Mouse (Mus musculus) intestine, embryonic 16.5 days (tissue): ENCODE results near the gene Calcb. TPM values are rescaled to one million over a fixed set of nuclear protein-coding genes. Genes with fewer than 3 reads are reported as not detected.
"Not testable (repeated sequence)": the region's sequence is repeated elsewhere in the genome, so short reads cannot be mapped to it uniquely, and the experiment has no call there.

Source experiments
- ATAC-seq: fragments of 200-750 bp; cut with Nextera tagmentation; 2 replicates; pipeline ENCODE4 v1.8.0; 2017; ENCODE audit warnings: moderate TSS enrichment, moderate library complexity
- H3K27ac ChIP-seq: fragments of 300-500 bp; sonication (generic); 2 replicates; pipeline ENCODE4 v1.5.1; 2014; ENCODE audit warnings: mild to moderate bottlenecking, low read length
- H3K27me3 ChIP-seq: fragments of 300-500 bp; sonication (generic); replicated peaks from 2 replicates; pipeline ENCODE4 v1.6.1; 2014; ENCODE audit warnings: low read length, control low read depth, mixed read lengths; ENCODE audit not compliant: control insufficient read depth, insufficient read depth
- H3K36me3 ChIP-seq: fragments of 300-500 bp; sonication (generic); 2 replicates; pipeline ENCODE4 v1.6.1; 2014; ENCODE audit warnings: low read length, control low read depth; ENCODE audit not compliant: control insufficient read depth, insufficient read depth
- H3K4me1 ChIP-seq: fragments of 300-500 bp; sonication (generic); 2 replicates; pipeline ENCODE4 v1.6.1; 2014; ENCODE audit warnings: low read length, control low read depth, mixed read lengths; ENCODE audit not compliant: control insufficient read depth, insufficient read depth
- H3K4me2 ChIP-seq: fragments of 300-500 bp; sonication (generic); 2 replicates; pipeline ENCODE4 v1.6.1; 2014; ENCODE audit warnings: low read depth, low read length, control low read depth
- H3K4me3 ChIP-seq: fragments of 300-500 bp; sonication (generic); 2 replicates; pipeline ENCODE4 v1.5.1; 2014; ENCODE audit warnings: mild to moderate bottlenecking, low read length
- H3K9ac ChIP-seq: fragments of 300-500 bp; sonication (generic); 2 replicates; pipeline ENCODE4 v1.6.1; 2014; ENCODE audit warnings: low read depth, low read length
- H3K9me3 ChIP-seq: fragments of 300-500 bp; sonication (generic); 2 replicates; pipeline ENCODE4 v1.6.1; 2016; ENCODE audit warnings: low read length, control low read depth; ENCODE audit not compliant: control insufficient read depth
- WGBS: fragments of 180-500 bp; shearing (Covaris S2); extraction: QIAGEN DNeasy Blood & Tissue Kit; methylation state at CpG from one replicate; pipeline ENCODE4 v1.1.7; 2014; 5-methylcytosine and 5-hydroxymethylcytosine counted together
- polyA plus RNA-seq: library from polyadenylated mRNA; unstranded; fragments of >200 nt; fragmentation: Nextera tagmentation; extraction: Ambion mirVana; gene quantifications from 2 replicates; pipeline ENCODE4 v1.2.1, GENCODE M21; 2015

The Calcb gene
- polyA plus RNA-seq, 1 experiment from 2014 or later, result 2.9 TPM

DNA sequence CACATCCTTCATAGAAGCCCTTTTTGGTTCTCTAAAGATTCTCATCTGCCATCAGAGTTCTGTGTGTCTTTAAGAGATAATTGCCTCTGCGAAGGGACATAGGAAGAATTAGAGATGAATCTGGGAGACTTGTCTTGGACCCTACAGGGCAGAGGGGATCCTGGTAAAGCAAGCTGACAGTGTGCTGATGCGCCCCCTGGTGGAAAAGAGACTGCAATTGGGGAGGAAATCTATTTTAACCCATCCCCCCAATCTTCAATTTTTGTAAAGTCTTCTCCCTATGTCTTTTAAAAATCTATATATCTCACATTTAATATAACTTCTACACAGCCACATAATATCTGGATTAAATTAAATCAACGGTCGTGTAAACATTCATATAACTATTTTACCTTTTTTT is 11.3 kb downstream of the Calcb start:
- H3K9ac ChIP-seq, H3K4me3 ChIP-seq, H3K4me1 ChIP-seq, H3K9me3 ChIP-seq, H3K4me2 ChIP-seq, H3K27me3 ChIP-seq, ATAC-seq, H3K36me3 ChIP-seq, H3K27ac ChIP-seq: not testable (repeated sequence)
- WGBS, result 62% methylated on average over 4 of the region's 4 CpGs

- Histone ChIP-seq H3K4me1 (no peaks in the 10 kb centered on the region), H3K36me3 (no peaks in the 10 kb centered on the region), H3K9me3 (no peaks in the 10 kb centered on the region), H3K9ac (no peak overlapping the region), H3K27ac (no peak overlapping the region), H3K4me3 (no peak overlapping the region), H3K4me2 (no peak overlapping the region), H3K27me3 (no peaks in the 10 kb centered on the region)
- WGBS, result 70% methylated on average over 6 of the region's 6 CpGs
- no peak for ATAC-seq
Observed at GRCm38 (mm10) chr7:114731175-114731574, 12.7 kb downstream of the Calcb start.

DNA sequence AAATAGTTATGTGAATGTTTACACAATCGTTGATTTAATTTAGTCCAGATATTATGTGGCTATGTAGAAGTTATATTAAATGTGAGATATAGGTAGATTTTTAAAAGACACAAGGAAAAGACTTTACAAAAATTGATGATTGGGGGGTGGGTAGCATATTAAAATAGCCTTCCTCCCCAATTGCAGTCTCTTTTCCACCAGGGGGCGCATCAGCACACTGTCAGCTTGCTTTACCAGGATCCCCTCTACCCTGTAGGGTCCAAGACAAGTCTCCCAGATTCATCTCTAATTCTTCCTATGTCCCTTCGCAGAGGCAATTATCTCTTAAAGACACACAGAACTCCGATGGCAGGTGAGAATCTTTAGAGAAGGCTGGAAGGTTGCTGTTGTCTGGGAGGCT is 13.3 kb downstream of the Calcb start:
- H3K27me3 ChIP-seq, H3K36me3 ChIP-seq, H3K9ac ChIP-seq, H3K4me3 ChIP-seq, H3K27ac ChIP-seq, H3K4me2 ChIP-seq, H3K4me1 ChIP-seq, ATAC-seq, H3K9me3 ChIP-seq: not testable (repeated sequence)
- 41% methylated on average over 4 of the region's 4 CpGs for WGBS

- 83% methylated on average over 5 of the region's 5 CpGs for WGBS
- no peak for ATAC-seq
- no peaks in the 10 kb centered on the region for H3K4me1 ChIP-seq
Observed at GRCm38 (mm10) chr7:114736256-114736655, 17.8 kb downstream of the Calcb start.

GRCm38 (mm10) chr7:114738166-114738565 is 19.7 kb downstream of the Calcb start:
- no peaks in the 10 kb centered on the region for H3K9me3 ChIP-seq
- H3K4me1 ChIP-seq, result no peaks in the 10 kb centered on the region
- no peak overlapping the region for H3K27ac ChIP-seq
- H3K4me3 ChIP-seq, result no peak overlapping the region
- H3K27me3 ChIP-seq, result no peaks in the 10 kb centered on the region
- no peak overlapping the region for H3K9ac ChIP-seq
- ATAC-seq, result no peak
- no peaks in the 10 kb centered on the region for H3K36me3 ChIP-seq
- H3K4me2 ChIP-seq, result no peak overlapping the region

More at GRCm38 (mm10) chr7:114736256-114736655, 17.8 kb downstream of the Calcb start:
- Histone ChIP-seq H3K27me3 (no peaks in the 10 kb centered on the region), H3K27ac (no peak overlapping the region), H3K9ac (no peak overlapping the region), H3K9me3 (no peaks in the 10 kb centered on the region), H3K4me3 (no peak overlapping the region), H3K4me2 (no peak overlapping the region), H3K36me3 (no peaks in the 10 kb centered on the region)

GRCm38 (mm10) chr7:114740360-114741165 is 22.1 kb downstream of the Calcb start:
- Histone ChIP-seq H3K9ac (no peak overlapping the region), H3K36me3 (no peaks in the 10 kb centered on the region), H3K4me3 (no peak overlapping the region), H3K4me1 (peaks cover 2% of the 10 kb centered on the region; the same call in 1 of the 2 replicates), H3K9me3 (no peaks in the 10 kb centered on the region), H3K27me3 (no peaks in the 10 kb centered on the region), H3K27ac (no peak overlapping the region), H3K4me2 (no peak overlapping the region)
- ATAC-seq, result no peak
- 62% methylated on average over 6 of the region's 6 CpGs for WGBS

GRCm38 (mm10) chr7:114743022-114743780 is 24.8 kb downstream of the Calcb start, which contains the start of gene Insc:
Gene Insc, plus strand, starts transcription at chr7:114743694.
- 69% methylated on average over 5 of the region's 5 CpGs for WGBS
- H3K9me3 ChIP-seq, result no peaks in the 10 kb centered on the region
- no peaks in the 10 kb centered on the region for H3K27me3 ChIP-seq
- no peak within 1 kb of the TSS for H3K4me2 ChIP-seq
- ATAC-seq, result peak; percentile 62
- peak within 1 kb of the TSS; percentile 73 for H3K27ac ChIP-seq
- H3K4me3 ChIP-seq, result no peak within 1 kb of the TSS
- H3K4me1 ChIP-seq, result peaks cover 5% of the 10 kb centered on the region; the same call in 1 of the 2 replicates
- peak within 1 kb of the TSS; percentile 5; the same call in 1 of the 2 replicates for H3K9ac ChIP-seq
- H3K36me3 ChIP-seq, result no peaks in the 10 kb centered on the region

DNA sequence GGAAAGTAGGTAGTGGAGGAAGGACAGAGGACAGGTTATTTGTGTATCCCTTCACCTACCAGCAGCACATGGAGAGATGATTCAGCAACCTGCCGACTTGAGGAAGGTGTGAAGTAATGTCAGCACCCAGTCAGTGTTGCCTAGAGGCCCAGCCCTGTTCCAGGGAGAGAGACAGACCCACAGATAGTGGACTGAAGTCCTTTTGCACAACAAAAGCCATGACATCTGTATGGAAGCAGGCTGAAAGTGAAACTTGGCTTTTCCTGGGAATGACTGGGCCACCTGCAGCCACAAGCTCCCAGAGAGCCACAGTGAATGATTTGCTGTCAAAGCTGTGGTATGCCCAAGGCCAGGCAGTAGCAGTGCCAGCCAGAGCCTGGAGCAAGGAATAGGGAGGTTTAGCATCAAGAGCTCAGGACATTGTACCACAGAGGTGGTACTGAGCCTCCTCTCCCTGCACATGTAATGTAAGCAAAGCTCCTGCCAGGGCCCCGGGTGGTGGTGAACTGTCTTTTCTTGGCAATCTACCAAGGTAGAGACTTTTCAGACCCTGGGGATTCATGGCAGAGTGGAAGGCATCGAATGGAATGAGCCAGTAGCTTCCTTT is 26.3 kb downstream of the Calcb start:
- ATAC-seq, result no peak
- 43% methylated on average over 3 of the region's 3 CpGs for WGBS
- Histone ChIP-seq H3K4me1 (peaks cover 5% of the 10 kb centered on the region; the same call in 1 of the 2 replicates), H3K27ac (peak overlapping the region; percentile 43), H3K4me2 (no peak overlapping the region), H3K9me3 (no peaks in the 10 kb centered on the region), H3K36me3 (no peaks in the 10 kb centered on the region), H3K27me3 (no peaks in the 10 kb centered on the region), H3K9ac (no peak overlapping the region), H3K4me3 (no peak overlapping the region)
